Mouse (Mus musculus) midbrain, embryonic 10.5 days (tissue): ENCODE results near the gene Apba1. TPM values are rescaled to one million over a fixed set of nuclear protein-coding genes. Genes with fewer than 3 reads are reported as not detected.

Experiments
- DNase-seq: peaks from one replicate; pipeline ENCODE4 v3.0.0-alpha.2; 2017; ENCODE audit warnings: low spot score
- H3K27ac ChIP-seq: fragments of 300-500 bp; sonication (generic); replicated peaks from 2 replicates; pipeline ENCODE4 v1.5.1; 2016; ENCODE audit warnings: mild to moderate bottlenecking
- H3K27me3 ChIP-seq: fragments of 300-500 bp; sonication (generic); 2 replicates; pipeline ENCODE4 v1.6.1; 2016; ENCODE audit warnings: low read depth, mild to moderate bottlenecking; ENCODE audit not compliant: poor library complexity, severe bottlenecking
- H3K36me3 ChIP-seq: fragments of 300-500 bp; sonication (generic); 2 replicates; pipeline ENCODE4 v1.6.1; 2016; ENCODE audit warnings: mild to moderate bottlenecking, moderate library complexity
- H3K4me1 ChIP-seq: fragments of 300-500 bp; sonication (generic); 2 replicates; pipeline ENCODE4 v1.6.1; 2016
- H3K4me3 ChIP-seq: fragments of 300-500 bp; sonication (generic); 2 replicates; pipeline ENCODE4 v1.5.1; 2016; ENCODE audit warnings: mild to moderate bottlenecking, moderate library complexity
- H3K9me3 ChIP-seq: fragments of 300-500 bp; sonication (generic); replicated peaks from 2 replicates; pipeline ENCODE4 v1.6.1; 2016; ENCODE audit warnings: mild to moderate bottlenecking
- WGBS: fragments of 180-500 bp; shearing (Covaris S2); methylation state at CpG from one replicate; pipeline ENCODE4 v1.1.7; 2016; 5-methylcytosine and 5-hydroxymethylcytosine counted together
- polyA plus RNA-seq: library from polyadenylated mRNA; unstranded; fragments of >200 nt; fragmentation: Nextera tagmentation; extraction: Ambion mirVana; gene quantifications from 2 replicates; pipeline ENCODE4 v1.2.1, GENCODE M21; 2016

Apba1 gene
- polyA plus RNA-seq, 1 experiment from 2014 or later, result 0.22 TPM

GRCm38 (mm10) chr19:23924057-23924456, 165.4 kb downstream of the Apba1 start:
- no peak overlapping the region for H3K27ac ChIP-seq
- 88% methylated on average over 6 of the region's 6 CpGs for WGBS
- DNase-seq, result no peak

GRCm38 (mm10) chr19:23924791-23925190, 166.1 kb downstream of the Apba1 start:
- Histone ChIP-seq H3K4me3 (no peak overlapping the region), H3K4me1 (peaks cover 14% of the 10 kb centered on the region), H3K27ac (no peak overlapping the region), H3K36me3 (no peaks in the 10 kb centered on the region), H3K27me3 (no peaks in the 10 kb centered on the region), H3K9me3 (no peaks in the 10 kb centered on the region)
- DNase-seq, result no peak
- WGBS, result 88% methylated on average over 9 of the region's 9 CpGs

More at GRCm38 (mm10) chr19:23924057-23924456, 165.4 kb downstream of the Apba1 start:
- Histone ChIP-seq H3K27me3 (no peaks in the 10 kb centered on the region), H3K4me1 (peaks cover 21% of the 10 kb centered on the region), H3K36me3 (no peaks in the 10 kb centered on the region), H3K4me3 (no peak overlapping the region), H3K9me3 (no peaks in the 10 kb centered on the region)

- Histone ChIP-seq H3K27me3 (no peaks in the 10 kb centered on the region), H3K36me3 (no peaks in the 10 kb centered on the region), H3K9me3 (no peaks in the 10 kb centered on the region), H3K4me3 (no peak overlapping the region), H3K4me1 (peaks cover 6% of the 10 kb centered on the region), H3K27ac (no peak overlapping the region)
- no peak for DNase-seq
- 91% methylated on average over 5 of the region's 5 CpGs for WGBS
Observed at GRCm38 (mm10) chr19:23925541-23925940, 166.9 kb downstream of the Apba1 start.

GRCm38 (mm10) chr19:23930826-23931225, 172.1 kb downstream of the Apba1 start:
- no peak for DNase-seq
- Histone ChIP-seq H3K9me3 (peaks cover 10% of the 10 kb centered on the region), H3K4me1 (no peaks in the 10 kb centered on the region), H3K27ac (no peak overlapping the region), H3K36me3 (0 out of 2 replicates have a peak, but pooled peaks cover 6% of the 10 kb centered on the region), H3K4me3 (no peak overlapping the region), H3K27me3 (no peaks in the 10 kb centered on the region)
- 96% methylated on average over 5 of the region's 5 CpGs for WGBS

GRCm38 (mm10) chr19:23941422-23941949, 182.8 kb downstream of the Apba1 start:
- no peaks in the 10 kb centered on the region for H3K9me3 ChIP-seq
- peaks cover 18% of the 10 kb centered on the region for H3K4me1 ChIP-seq
- H3K36me3 ChIP-seq, result no peaks in the 10 kb centered on the region
- DNase-seq, result no peak
- peaks cover 19% of the 10 kb centered on the region for H3K27me3 ChIP-seq
- H3K4me3 ChIP-seq, result no peak overlapping the region
- no peak overlapping the region for H3K27ac ChIP-seq
- 76% methylated on average over 12 of the region's 12 CpGs for WGBS

- Histone ChIP-seq H3K27ac (no peak overlapping the region), H3K4me3 (no peak overlapping the region), H3K27me3 (peaks cover 24% of the 10 kb centered on the region), H3K4me1 (peaks cover 24% of the 10 kb centered on the region), H3K36me3 (no peaks in the 10 kb centered on the region), H3K9me3 (no peaks in the 10 kb centered on the region)
- DNase-seq, result no peak
- WGBS, result 90% methylated on average over 7 of the region's 7 CpGs
Observed at GRCm38 (mm10) chr19:23942886-23943285, 184.2 kb downstream of the Apba1 start.

GRCm38 (mm10) chr19:23946026-23946685, 187.5 kb downstream of the Apba1 start:
- Histone ChIP-seq H3K4me3 (no peak overlapping the region), H3K36me3 (no peaks in the 10 kb centered on the region), H3K27me3 (peaks cover 29% of the 10 kb centered on the region), H3K4me1 (peaks cover 24% of the 10 kb centered on the region), H3K27ac (no peak overlapping the region; the same call in 1 of the 2 replicates), H3K9me3 (no peaks in the 10 kb centered on the region)
- no peak for DNase-seq
- WGBS, result 88% methylated on average over 6 of the region's 6 CpGs

GRCm38 (mm10) chr19:23946751-23947150, 188.1 kb downstream of the Apba1 start:
- H3K4me3 ChIP-seq, result no peak overlapping the region
- H3K27ac ChIP-seq, result peak overlapping the region; percentile 28; the same call in 1 of the 2 replicates
- no peak for DNase-seq
- WGBS, result 75% methylated on average over 4 of the region's 4 CpGs
- H3K9me3 ChIP-seq, result no peaks in the 10 kb centered on the region
- H3K27me3 ChIP-seq, result peaks cover 29% of the 10 kb centered on the region
- peaks cover 18% of the 10 kb centered on the region for H3K4me1 ChIP-seq
- H3K36me3 ChIP-seq, result no peaks in the 10 kb centered on the region

GRCm38 (mm10) chr19:23947871-23948270, 189.2 kb downstream of the Apba1 start:
- H3K27me3 ChIP-seq, result peaks cover 29% of the 10 kb centered on the region
- peak overlapping the region; percentile 77 for H3K27ac ChIP-seq
- WGBS, result 13% methylated on average over 4 of the region's 4 CpGs
- H3K36me3 ChIP-seq, result no peaks in the 10 kb centered on the region
- H3K9me3 ChIP-seq, result no peaks in the 10 kb centered on the region
- H3K4me3 ChIP-seq, result peak overlapping the region; percentile 25; the same call in 1 of the 2 replicates
- no peak for DNase-seq
- peaks cover 17% of the 10 kb centered on the region for H3K4me1 ChIP-seq

GRCm38 (mm10) chr19:23948301-23949000, 189.8 kb downstream of the Apba1 start:
- DNase-seq, result peak; percentile 49
- peaks cover 29% of the 10 kb centered on the region for H3K27me3 ChIP-seq
- H3K27ac ChIP-seq, result peak overlapping the region; percentile 77
- no peaks in the 10 kb centered on the region for H3K36me3 ChIP-seq
- no peaks in the 10 kb centered on the region for H3K9me3 ChIP-seq
- H3K4me1 ChIP-seq, result peaks cover 17% of the 10 kb centered on the region
- WGBS, result 13% methylated on average over 12 of the region's 12 CpGs
- H3K4me3 ChIP-seq, result peak overlapping the region; percentile 25; the same call in 1 of the 2 replicates

GRCm38 (mm10) chr19:23955461-23955860, 196.8 kb downstream of the Apba1 start:
- H3K9me3 ChIP-seq, result no peaks in the 10 kb centered on the region
- no peaks in the 10 kb centered on the region for H3K36me3 ChIP-seq
- H3K27ac ChIP-seq, result no peak overlapping the region
- 90% methylated on average over 8 of the region's 8 CpGs for WGBS
- H3K4me1 ChIP-seq, result peaks cover 10% of the 10 kb centered on the region
- DNase-seq, result no peak
- peaks cover 6% of the 10 kb centered on the region; the same call in 1 of the 2 replicates for H3K27me3 ChIP-seq
- no peak overlapping the region for H3K4me3 ChIP-seq

GRCm38 (mm10) chr19:23956299-23956975, 197.8 kb downstream of the Apba1 start:
- Histone ChIP-seq H3K4me3 (no peak overlapping the region), H3K36me3 (no peaks in the 10 kb centered on the region), H3K9me3 (no peaks in the 10 kb centered on the region), H3K27ac (no peak overlapping the region), H3K4me1 (peaks cover 18% of the 10 kb centered on the region), H3K27me3 (peaks cover 6% of the 10 kb centered on the region)
- DNase-seq, result no peak
- WGBS, result 72% methylated on average over 17 of the region's 17 CpGs
